Mouse (Mus musculus): ENCODE results near the gene Cacna1g.

Gene Cacna1g

GRCm38 (mm10) chr11:94481963-94482362 lies 8.0 kb upstream of the Cacna1g start:
- no peak for DNase-seq (ENCODE audit: low read depth, low spot score)

- DNase-seq (ENCODE audit: low read depth, low spot score): no peak
These were observed 6.4 kb upstream of the Cacna1g start for GRCm38 (mm10) chr11:94480382-94480781.

GRCm38 (mm10) chr11:94477651-94478050 lies 3.7 kb upstream of the Cacna1g start:
- no peak for DNase-seq (ENCODE audit: low read depth, low spot score)

- no peak for DNase-seq (ENCODE audit: low read depth, low spot score)
These were observed 1.7 kb upstream of the Cacna1g start for GRCm38 (mm10) chr11:94475722-94476121.

- DNase-seq (ENCODE audit: low read depth, low spot score): peak; percentile 20
These were observed 529 bp upstream of the Cacna1g start for GRCm38 (mm10) chr11:94474544-94474910.

- no peak for DNase-seq (ENCODE audit: low read depth, low spot score)
These were observed 887 bp downstream of the Cacna1g start for GRCm38 (mm10) chr11:94472916-94473706.

GRCm38 (mm10) chr11:94472585-94472915 lies 1.4 kb downstream of the Cacna1g start:
- no peak for DNase-seq (ENCODE audit: low read depth, low spot score)

- no peak for DNase-seq (ENCODE audit: low read depth, low spot score)
These were observed 2.0 kb downstream of the Cacna1g start for GRCm38 (mm10) chr11:94471740-94472584.

GRCm38 (mm10) chr11:94470391-94470790 lies 3.6 kb downstream of the Cacna1g start:
- no peak for DNase-seq (ENCODE audit: low read depth, low spot score)

- peak; percentile 25 for DNase-seq (ENCODE audit: low read depth, low spot score)
These were observed 4.6 kb downstream of the Cacna1g start for GRCm38 (mm10) chr11:94469136-94470064.

- peak; percentile 70 for DNase-seq (ENCODE audit: low read depth, low spot score)
These were observed 5.4 kb downstream of the Cacna1g start for GRCm38 (mm10) chr11:94468582-94469064.

GRCm38 (mm10) chr11:94466333-94466855 lies 7.6 kb downstream of the Cacna1g start:
- no peak for DNase-seq (ENCODE audit: low read depth, low spot score)

- DNase-seq (ENCODE audit: low read depth, low spot score): no peak
These were observed 9.8 kb downstream of the Cacna1g start for GRCm38 (mm10) chr11:94464170-94464569.

- no peak for DNase-seq (ENCODE audit: low read depth, low spot score)
These were observed 12.1 kb downstream of the Cacna1g start for GRCm38 (mm10) chr11:94461856-94462255.

- no peak for DNase-seq (ENCODE audit: low read depth, low spot score)
These were observed 17.0 kb downstream of the Cacna1g start for GRCm38 (mm10) chr11:94457001-94457400.

- DNase-seq (ENCODE audit: low read depth, low spot score): no peak
These were observed 17.7 kb downstream of the Cacna1g start for GRCm38 (mm10) chr11:94456347-94456746.

GRCm38 (mm10) chr11:94455161-94455820 lies 18.7 kb downstream of the Cacna1g start:
- no peak for DNase-seq (ENCODE audit: low read depth, low spot score)

GRCm38 (mm10) chr11:94454756-94455155 lies 19.2 kb downstream of the Cacna1g start:
- no peak for DNase-seq (ENCODE audit: low read depth, low spot score)

GRCm38 (mm10) chr11:94451091-94451773 lies 22.8 kb downstream of the Cacna1g start:
- DNase-seq (ENCODE audit: low read depth, low spot score): no peak

GRCm38 (mm10) chr11:94449886-94450285 lies 24.1 kb downstream of the Cacna1g start:
- DNase-seq (ENCODE audit: low read depth, low spot score): no peak

Measured in ES-CJ7 (cell line).